Mouse (Mus musculus): ENCODE measurements at regions not wholly inside any gene's neighbourhood (a gene's known extent, or its start where the extent isn't known, plus 50 kb on each side); places are given as distances from the start of the nearest gene placed in this dataset.

- Histone ChIP-seq H3K27ac (no peak overlapping the region), H3K4me2 (no peak overlapping the region), H3K9ac (no peak overlapping the region), H3K4me3 (no peak overlapping the region), H3K9me3 (no peaks in the 10 kb centered on the region), H3K4me1 (replicated peaks) (no peaks in the 10 kb centered on the region), H3K36me3 (no peaks in the 10 kb centered on the region), H3K27me3 (no peaks in the 10 kb centered on the region)
- no peak for ATAC-seq (ENCODE audit: low FRiP score)
Observed at GRCm38 (mm10) chr6:36058206-36058605, 329.7 kb upstream of the Chrm2 start.

DNA sequence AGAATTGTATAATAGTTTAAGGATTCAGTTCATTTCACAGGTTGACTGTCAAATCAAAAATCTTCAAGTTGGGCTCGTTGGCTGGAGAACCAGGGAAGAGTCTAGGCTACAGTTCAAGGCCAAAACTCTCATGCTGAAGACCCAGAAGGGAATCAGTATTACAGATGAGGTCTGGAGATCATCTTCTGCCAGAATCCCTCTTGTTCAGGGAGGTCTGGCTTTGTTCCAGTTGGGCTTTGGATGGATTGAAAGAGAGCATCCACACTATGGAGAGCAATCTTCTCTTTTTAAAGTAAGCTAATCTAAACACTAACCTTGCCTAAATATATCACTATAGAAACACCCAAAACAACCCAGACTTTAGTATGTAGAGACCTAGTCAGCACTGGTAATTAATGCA, 327.5 kb upstream of the Chrm2 start:
- 88% methylated on average over 1 of the region's 1 CpGs for WGBS

GRCm38 (mm10) chr6:36064919-36065318, 323.0 kb upstream of the Chrm2 start:
- H3K27me3 ChIP-seq = no peaks in the 10 kb centered on the region
- H3K4me3 ChIP-seq = no peak overlapping the region
- H3K36me3 ChIP-seq = no peaks in the 10 kb centered on the region
- H3K9me3 ChIP-seq = no peaks in the 10 kb centered on the region
- H3K4me2 ChIP-seq = no peak overlapping the region
- H3K9ac ChIP-seq = no peak overlapping the region
- WGBS = 93% methylated on average over 1 of the region's 1 CpGs
- H3K27ac ChIP-seq = no peak overlapping the region
- H3K4me1 ChIP-seq (replicated peaks) = no peaks in the 10 kb centered on the region
- ATAC-seq (ENCODE audit: low FRiP score) = no peak

More for the DNA sequence above, 327.5 kb upstream of the Chrm2 start:
- Histone ChIP-seq H3K36me3 (no peaks in the 10 kb centered on the region), H3K27me3 (no peaks in the 10 kb centered on the region), H3K4me2 (no peak overlapping the region), H3K4me1 (replicated peaks) (no peaks in the 10 kb centered on the region), H3K27ac (no peak overlapping the region), H3K4me3 (no peak overlapping the region), H3K9me3 (no peaks in the 10 kb centered on the region), H3K9ac (no peak overlapping the region)
- ATAC-seq (ENCODE audit: low FRiP score) = no peak

- no peaks in the 10 kb centered on the region for H3K36me3 ChIP-seq
- H3K4me1 ChIP-seq (replicated peaks) = no peaks in the 10 kb centered on the region
- no peak overlapping the region for H3K4me2 ChIP-seq
- no peaks in the 10 kb centered on the region for H3K27me3 ChIP-seq
- H3K9me3 ChIP-seq = no peaks in the 10 kb centered on the region
- H3K9ac ChIP-seq = no peak overlapping the region
- no peak overlapping the region for H3K27ac ChIP-seq
- 87% methylated on average over 2 of the region's 2 CpGs for WGBS
- no peak overlapping the region for H3K4me3 ChIP-seq
- no peak for ATAC-seq (ENCODE audit: low FRiP score)
Observed at GRCm38 (mm10) chr6:36068690-36069089, 319.2 kb upstream of the Chrm2 start.

DNA sequence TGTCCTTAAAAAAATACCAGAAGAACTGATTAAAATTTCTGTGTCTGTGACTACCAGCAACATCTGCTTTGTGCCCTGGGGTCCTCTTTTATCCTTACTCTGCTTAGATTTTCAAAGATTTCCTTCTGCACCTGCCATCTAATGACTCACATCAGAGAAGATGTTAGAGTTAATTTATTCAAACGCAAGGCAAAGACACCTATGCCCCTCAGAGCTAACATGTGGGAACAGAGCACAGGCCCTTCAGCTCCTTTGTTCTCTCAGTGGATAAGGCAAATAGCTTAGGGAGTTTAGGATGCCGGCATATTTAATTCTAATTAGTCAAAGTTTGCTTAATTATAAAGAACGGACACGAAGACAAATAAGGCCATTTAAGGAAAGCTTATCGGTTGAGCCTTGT, 308.3 kb upstream of the Chrm2 start:
- H3K4me1 ChIP-seq (replicated peaks) = no peaks in the 10 kb centered on the region
- no peaks in the 10 kb centered on the region for H3K27me3 ChIP-seq
- H3K36me3 ChIP-seq = no peaks in the 10 kb centered on the region
- no peak overlapping the region for H3K9ac ChIP-seq
- H3K9me3 ChIP-seq = no peaks in the 10 kb centered on the region
- no peak for ATAC-seq (ENCODE audit: low FRiP score)
- no peak overlapping the region for H3K4me2 ChIP-seq
- H3K4me3 ChIP-seq = no peak overlapping the region
- H3K27ac ChIP-seq = no peak overlapping the region
- 56% methylated on average over 5 of the region's 5 CpGs for WGBS

GRCm38 (mm10) chr6:36093584-36093983, 294.3 kb upstream of the Chrm2 start:
- Histone ChIP-seq H3K4me2 (no peak overlapping the region), H3K9ac (no peak overlapping the region), H3K27ac (no peak overlapping the region), H3K27me3 (no peaks in the 10 kb centered on the region), H3K4me3 (no peak overlapping the region), H3K9me3 (no peaks in the 10 kb centered on the region), H3K36me3 (no peaks in the 10 kb centered on the region), H3K4me1 (replicated peaks) (peaks cover 9% of the 10 kb centered on the region; the same call in 1 of the 2 replicates)
- no peak for ATAC-seq (ENCODE audit: low FRiP score)
- 96% methylated on average over 2 of the region's 2 CpGs for WGBS

DNA sequence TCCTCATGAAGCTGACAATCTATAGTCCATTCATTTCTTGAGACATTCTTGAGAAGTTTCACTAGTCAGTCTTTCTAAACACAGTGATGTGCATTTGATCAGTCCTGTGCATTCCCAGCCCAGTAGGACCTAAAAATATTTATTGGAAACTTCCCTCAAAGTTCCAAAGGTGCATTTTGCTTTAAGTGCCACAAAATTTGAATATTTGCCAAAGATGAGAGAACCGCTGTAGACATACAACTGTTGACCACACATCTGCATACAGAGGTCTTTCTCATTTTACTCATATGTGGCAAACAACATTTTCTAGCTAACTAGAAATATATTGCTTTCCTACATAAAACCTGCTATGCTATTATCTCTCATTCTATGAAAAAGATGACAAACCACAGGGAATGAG, 293.8 kb upstream of the Chrm2 start:
- no peak overlapping the region for H3K27ac ChIP-seq
- no peaks in the 10 kb centered on the region for H3K9me3 ChIP-seq
- no peaks in the 10 kb centered on the region for H3K27me3 ChIP-seq
- no peak overlapping the region for H3K4me2 ChIP-seq
- WGBS = 97% methylated on average over 1 of the region's 1 CpGs
- no peak for ATAC-seq (ENCODE audit: low FRiP score)
- no peaks in the 10 kb centered on the region for H3K36me3 ChIP-seq
- no peak overlapping the region for H3K9ac ChIP-seq
- H3K4me1 ChIP-seq (replicated peaks) = peaks cover 9% of the 10 kb centered on the region; the same call in 1 of the 2 replicates
- no peak overlapping the region for H3K4me3 ChIP-seq

DNA sequence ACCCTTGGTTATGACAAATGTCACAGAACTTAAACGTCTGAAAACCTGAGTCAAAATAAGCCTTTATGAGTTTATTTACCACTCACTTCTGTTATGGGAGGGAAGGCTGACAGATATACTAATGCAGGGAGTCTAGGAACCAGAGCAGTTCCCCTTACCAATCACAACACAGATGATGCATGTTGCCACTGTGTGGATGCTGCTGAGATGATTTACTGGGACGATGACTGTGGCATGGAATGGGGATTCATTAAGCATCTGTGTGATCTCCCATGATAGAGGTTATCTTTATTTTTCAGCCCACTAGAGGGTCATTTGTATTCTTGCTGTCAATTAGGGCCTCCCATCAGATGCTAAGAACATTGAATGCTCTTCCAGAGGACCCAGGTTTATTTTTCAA, 290.5 kb upstream of the Chrm2 start:
- no peak overlapping the region for H3K27ac ChIP-seq
- H3K36me3 ChIP-seq = no peaks in the 10 kb centered on the region
- no peak overlapping the region for H3K4me3 ChIP-seq
- ATAC-seq (ENCODE audit: low FRiP score) = no peak
- H3K9me3 ChIP-seq = no peaks in the 10 kb centered on the region
- no peaks in the 10 kb centered on the region for H3K27me3 ChIP-seq
- H3K4me2 ChIP-seq = no peak overlapping the region
- WGBS = 51% methylated on average over 2 of the region's 2 CpGs
- peaks cover 9% of the 10 kb centered on the region; the same call in 1 of the 2 replicates for H3K4me1 ChIP-seq (replicated peaks)
- no peak overlapping the region for H3K9ac ChIP-seq

GRCm38 (mm10) chr6:36098179-36098578, 289.7 kb upstream of the Chrm2 start:
- 19% methylated on average over 4 of the region's 4 CpGs for WGBS

GRCm38 (mm10) chr6:36108830-36109229, 279.1 kb upstream of the Chrm2 start:
- no peaks in the 10 kb centered on the region for H3K27me3 ChIP-seq
- no peak for ATAC-seq (ENCODE audit: low FRiP score)
- no peak overlapping the region for H3K9ac ChIP-seq
- 72% methylated on average over 1 of the region's 1 CpGs for WGBS
- H3K9me3 ChIP-seq = no peaks in the 10 kb centered on the region
- H3K36me3 ChIP-seq = no peaks in the 10 kb centered on the region
- H3K4me3 ChIP-seq = no peak overlapping the region
- H3K4me1 ChIP-seq (replicated peaks) = no peaks in the 10 kb centered on the region
- H3K4me2 ChIP-seq = no peak overlapping the region
- no peak overlapping the region for H3K27ac ChIP-seq

More at GRCm38 (mm10) chr6:36098179-36098578, 289.7 kb upstream of the Chrm2 start:
- no peak overlapping the region for H3K4me3 ChIP-seq
- no peaks in the 10 kb centered on the region for H3K27me3 ChIP-seq
- H3K9ac ChIP-seq = no peak overlapping the region
- no peaks in the 10 kb centered on the region for H3K36me3 ChIP-seq
- H3K4me1 ChIP-seq (replicated peaks) = peaks cover 9% of the 10 kb centered on the region; the same call in 1 of the 2 replicates
- H3K4me2 ChIP-seq = no peak overlapping the region
- no peaks in the 10 kb centered on the region for H3K9me3 ChIP-seq
- H3K27ac ChIP-seq = no peak overlapping the region
- ATAC-seq (ENCODE audit: low FRiP score) = no peak

GRCm38 (mm10) chr6:36137223-36137622, 250.7 kb upstream of the Chrm2 start:
- no peak overlapping the region for H3K4me2 ChIP-seq
- no peaks in the 10 kb centered on the region for H3K36me3 ChIP-seq
- no peaks in the 10 kb centered on the region for H3K4me1 ChIP-seq (replicated peaks)
- no peak overlapping the region for H3K4me3 ChIP-seq
- no peak overlapping the region for H3K9ac ChIP-seq
- ATAC-seq (ENCODE audit: low FRiP score) = no peak
- no peak overlapping the region for H3K27ac ChIP-seq
- H3K27me3 ChIP-seq = no peaks in the 10 kb centered on the region
- H3K9me3 ChIP-seq = 0 out of 2 replicates have a peak, but pooled peaks cover 2% of the 10 kb centered on the region
- WGBS = 95% methylated on average over 1 of the region's 1 CpGs

DNA sequence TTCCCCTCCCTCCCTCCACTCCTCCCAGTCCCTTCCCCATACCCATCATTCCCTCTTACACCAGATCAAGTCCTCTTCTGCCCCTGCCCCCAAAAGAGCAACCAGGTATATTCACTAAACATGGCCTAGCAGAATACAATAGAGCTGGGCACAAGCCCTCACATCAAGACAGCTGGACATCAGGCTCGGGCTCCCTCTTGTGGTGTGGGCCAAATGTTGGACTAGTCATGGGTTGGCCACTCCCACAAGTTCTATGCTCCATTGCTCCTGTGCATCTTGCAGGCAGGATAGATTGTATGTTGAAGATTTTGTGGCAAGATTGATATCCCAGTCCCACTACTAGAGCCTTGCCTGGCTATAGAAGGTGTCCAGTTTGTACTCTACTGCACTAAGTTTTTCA, 240.6 kb upstream of the Chrm2 start:
- no peak overlapping the region for H3K4me2 ChIP-seq
- H3K9ac ChIP-seq = no peak overlapping the region
- no peaks in the 10 kb centered on the region for H3K4me1 ChIP-seq (replicated peaks)
- no peaks in the 10 kb centered on the region for H3K27me3 ChIP-seq
- ATAC-seq (ENCODE audit: low FRiP score) = no peak
- no peak overlapping the region for H3K4me3 ChIP-seq
- no peaks in the 10 kb centered on the region for H3K36me3 ChIP-seq
- WGBS = 71% methylated on average over 1 of the region's 1 CpGs
- no peak overlapping the region for H3K27ac ChIP-seq
- H3K9me3 ChIP-seq = 0 out of 2 replicates have a peak, but pooled peaks cover under 1% of the 10 kb centered on the region

- H3K4me1 ChIP-seq (replicated peaks) = no peaks in the 10 kb centered on the region
- no peak overlapping the region for H3K27ac ChIP-seq
- no peak for ATAC-seq (ENCODE audit: low FRiP score)
- no peaks in the 10 kb centered on the region for H3K36me3 ChIP-seq
- no peaks in the 10 kb centered on the region for H3K9me3 ChIP-seq
- no peak overlapping the region for H3K4me3 ChIP-seq
- no peak overlapping the region for H3K4me2 ChIP-seq
- H3K9ac ChIP-seq = no peak overlapping the region
- H3K27me3 ChIP-seq = no peaks in the 10 kb centered on the region
Observed at GRCm38 (mm10) chr6:36174514-36174913, 213.4 kb upstream of the Chrm2 start.

GRCm38 (mm10) chr6:36175112-36175511, 212.8 kb upstream of the Chrm2 start:
- H3K4me1 ChIP-seq (replicated peaks) = no peaks in the 10 kb centered on the region
- no peak overlapping the region for H3K4me2 ChIP-seq
- H3K4me3 ChIP-seq = no peak overlapping the region
- no peaks in the 10 kb centered on the region for H3K9me3 ChIP-seq
- H3K27me3 ChIP-seq = no peaks in the 10 kb centered on the region
- whole genome bisulfite sequencing = 86% methylated on average over 3 of the region's 3 CpGs
- no peaks in the 10 kb centered on the region for H3K36me3 ChIP-seq
- H3K27ac ChIP-seq = no peak overlapping the region
- no peak overlapping the region for H3K9ac ChIP-seq
- no peak for ATAC-seq (ENCODE audit: low FRiP score)
